Mouse (Mus musculus) heart, postnatal 0 days (tissue): ENCODE results near the gene Aoc2. TPM values are rescaled to one million over a fixed set of nuclear protein-coding genes. Genes with fewer than 3 reads are reported as not detected.

Source experiments
- ATAC-seq: fragments of 200-750 bp; cut with Nextera tagmentation; 2 replicates; pipeline ENCODE4 v1.8.0; 2017; ENCODE audit warnings: low read depth, moderate number of reproducible peaks, moderate library complexity; ENCODE audit not compliant: insufficient read depth
- DNase-seq: peaks from one replicate; pipeline ENCODE4 v3.0.0-alpha.2; 2016; ENCODE audit warnings: low spot score
- H3K27ac ChIP-seq: fragments of 300-500 bp; sonication (generic); 2 replicates; pipeline ENCODE4 v1.5.1; 2014; ENCODE audit warnings: low read depth, mild to moderate bottlenecking
- H3K27me3 ChIP-seq: fragments of 300-500 bp; sonication (generic); 2 replicates; pipeline ENCODE4 v1.6.1; 2014; ENCODE audit warnings: low read length, mixed read lengths; ENCODE audit not compliant: control insufficient read depth, insufficient read depth
- H3K36me3 ChIP-seq: fragments of 300-500 bp; sonication (generic); replicated peaks from 2 replicates; pipeline ENCODE4 v1.6.1; 2014; ENCODE audit warnings: low read length, mixed read lengths; ENCODE audit not compliant: control insufficient read depth, insufficient read depth
- H3K4me1 ChIP-seq: fragments of 300-500 bp; sonication (generic); 2 replicates; pipeline ENCODE4 v1.6.1; 2014; ENCODE audit warnings: antibody characterized with exemption; ENCODE audit not compliant: control insufficient read depth, insufficient read depth
- H3K4me2 ChIP-seq: fragments of 300-500 bp; sonication (generic); 2 replicates; pipeline ENCODE4 v1.6.1; 2014; ENCODE audit warnings: low read depth, mild to moderate bottlenecking, low read length, moderate library complexity
- H3K4me3 ChIP-seq: fragments of 300-500 bp; sonication (generic); 2 replicates; pipeline ENCODE4 v1.5.1; 2014; ENCODE audit warnings: low read depth, low read length
- H3K9ac ChIP-seq: fragments of 300-500 bp; sonication (generic); replicated peaks from 2 replicates; pipeline ENCODE4 v1.6.1; 2014; ENCODE audit warnings: low read depth, low read length, mixed read lengths
- H3K9me3 ChIP-seq: fragments of 300-500 bp; sonication (generic); replicated peaks from 2 replicates; pipeline ENCODE4 v1.6.1; 2016; ENCODE audit warnings: low read length; ENCODE audit not compliant: control insufficient read depth
- CTCF ChIP-seq: IDR thresholded peaks from 2 replicates; pipeline ENCODE4 v1.5.1; 2016; ENCODE audit warnings: antibody characterized with exemption, control low read depth, low read depth
- EP300 ChIP-seq: IDR thresholded peaks from 2 replicates; pipeline ENCODE4 v1.6.1; 2016; ENCODE audit warnings: antibody characterized with exemption, low read depth
- WGBS: fragments of 180-500 bp; shearing (Covaris S2); extraction: QIAGEN DNeasy Blood & Tissue Kit; methylation state at CpG from one replicate; pipeline ENCODE4 v1.1.7; 2014; 5-methylcytosine and 5-hydroxymethylcytosine counted together
- polyA plus RNA-seq: library from polyadenylated mRNA; unstranded; fragments of >200 nt; fragmentation: Nextera tagmentation; extraction: Ambion mirVana; gene quantifications from 2 replicates; pipeline ENCODE4 v1.2.1, GENCODE M21; 2015
- total RNA-seq: library from RNA; depleted of rRNA; stranded (reverse); fragments of >200 nt; gene quantifications from 2 replicates; pipeline ENCODE4 v1.2.3, GENCODE M21; 2014; ENCODE audit warnings: low replicate concordance

Gene Aoc2
- total and polyA plus RNA-seq, 2 experiments from 2014 or later: 0.30 to 1.8 TPM

DNA sequence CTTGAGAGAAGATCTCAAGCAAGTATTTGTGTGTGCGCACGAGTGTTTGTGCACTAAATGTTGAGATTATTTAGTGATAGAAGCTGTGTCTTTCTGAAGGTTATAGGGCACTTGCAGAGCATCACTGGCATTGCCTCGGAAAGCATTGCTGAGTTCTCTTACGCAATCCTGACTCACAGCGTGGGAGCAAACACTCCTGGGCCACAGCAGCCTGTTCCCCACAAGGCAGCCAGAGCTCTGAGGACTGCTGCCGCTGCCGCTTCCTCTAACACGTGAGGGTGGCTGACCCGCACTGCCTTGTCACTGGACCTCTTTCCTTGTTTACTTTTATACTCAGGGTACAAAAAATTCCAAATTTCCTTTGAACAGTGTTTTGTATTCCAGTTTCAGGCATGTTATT is 37.6 kb upstream of the Aoc2 start:
- ATAC-seq (no peak), DNase-seq (no peak)
- no peak overlapping the region for H3K9ac ChIP-seq
- H3K27me3 ChIP-seq: no peaks in the 10 kb centered on the region
- H3K4me2 ChIP-seq: no peak overlapping the region
- 77% methylated on average over 9 of the region's 9 CpGs for WGBS
- no peak overlapping the region for H3K27ac ChIP-seq
- H3K4me1 ChIP-seq: no peaks in the 10 kb centered on the region
- no peak for TF ChIP-seq EP300
- TF ChIP-seq CTCF: no peak
- no peaks in the 10 kb centered on the region for H3K9me3 ChIP-seq
- H3K4me3 ChIP-seq: no peak overlapping the region
- H3K36me3 ChIP-seq: peaks cover 62% of the 10 kb centered on the region

DNA sequence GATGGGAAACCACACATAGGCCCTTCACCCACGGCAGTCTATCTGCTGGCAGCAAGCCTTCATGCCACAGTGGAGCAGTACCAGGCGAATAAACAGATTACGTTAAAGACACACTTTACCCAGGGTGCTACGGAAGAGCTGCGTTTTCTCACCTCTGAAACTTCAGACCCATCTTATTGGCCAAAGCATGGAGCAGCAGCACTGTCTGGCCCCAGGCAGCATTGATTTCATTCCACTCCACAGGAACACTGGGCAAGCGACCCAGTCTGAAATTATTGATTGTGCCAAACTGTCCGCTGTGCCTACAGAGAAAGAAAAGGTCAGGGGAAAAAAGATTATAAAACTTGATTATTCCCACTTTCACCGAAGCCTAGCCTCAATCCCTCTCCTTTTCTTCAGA is 33.6 kb upstream of the Aoc2 start:
- peaks cover 91% of the 10 kb centered on the region for H3K36me3 ChIP-seq
- 93% methylated on average over 8 of the region's 8 CpGs for WGBS

DNA sequence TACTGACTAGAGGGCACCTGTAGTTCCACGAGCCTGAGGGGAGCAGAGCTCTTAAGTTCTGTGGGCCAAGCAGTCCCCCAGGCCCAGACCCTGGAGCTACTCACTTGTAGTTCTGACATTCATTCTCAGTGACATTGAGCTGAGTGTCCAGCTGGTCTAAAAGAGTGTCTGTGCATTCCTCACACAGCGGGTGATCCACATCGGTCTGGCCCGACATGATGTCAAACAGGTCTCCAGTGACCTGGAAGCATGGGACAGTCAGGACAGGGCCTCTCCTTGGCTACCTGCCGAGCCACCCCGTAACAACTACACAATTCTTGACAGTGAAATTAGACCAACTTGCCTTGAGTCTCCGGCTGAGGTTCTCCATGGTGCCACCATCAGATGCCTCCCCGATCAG is 29.7 kb upstream of the Aoc2 start:
- H3K36me3 ChIP-seq: peaks cover 88% of the 10 kb centered on the region
- no peak for ATAC-seq
- H3K4me3 ChIP-seq: no peak overlapping the region

More for the DNA sequence above, 33.6 kb upstream of the Aoc2 start:
- H3K4me2 ChIP-seq: no peak overlapping the region
- no peak for DNase-seq
- no peak overlapping the region for H3K4me3 ChIP-seq
- TF ChIP-seq EP300: no peak
- no peak for TF ChIP-seq CTCF
- no peak for ATAC-seq
- no peaks in the 10 kb centered on the region for H3K4me1 ChIP-seq
- no peak overlapping the region for H3K27ac ChIP-seq
- H3K9me3 ChIP-seq: no peaks in the 10 kb centered on the region
- H3K27me3 ChIP-seq: no peaks in the 10 kb centered on the region
- H3K9ac ChIP-seq: no peak overlapping the region

DNA sequence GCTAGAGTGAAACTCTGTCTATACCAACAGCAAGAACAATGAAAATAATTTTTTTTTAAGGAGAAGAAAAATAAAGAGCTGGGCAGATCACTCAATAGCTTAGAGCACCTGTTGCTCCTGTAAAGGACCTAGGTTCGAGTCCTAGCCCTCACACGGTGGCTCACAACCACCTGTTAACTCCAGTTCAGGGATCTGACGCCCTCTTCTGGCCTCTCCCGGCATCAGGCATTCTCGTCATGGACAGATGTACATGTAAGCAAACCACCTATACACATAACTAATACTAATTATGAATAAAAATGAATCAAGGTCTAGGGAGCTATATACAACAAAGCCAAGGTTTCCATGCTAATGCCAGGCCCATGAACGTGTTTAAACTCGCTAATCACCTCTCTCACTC is 24.0 kb upstream of the Aoc2 start:
- Histone ChIP-seq H3K27me3 (no peaks in the 10 kb centered on the region), H3K9me3 (no peaks in the 10 kb centered on the region), H3K9ac (peak overlapping the region; percentile 91), H3K27ac (no peak overlapping the region), H3K4me1 (peaks cover 11% of the 10 kb centered on the region), H3K4me3 (peak overlapping the region; percentile 93), H3K36me3 (peaks cover 34% of the 10 kb centered on the region), H3K4me2 (peak overlapping the region; percentile 100)
- DNase-seq (no peak), ATAC-seq (no peak)
- 54% methylated on average over 7 of the region's 7 CpGs for WGBS
- TF ChIP-seq CTCF (no peak), EP300 (no peak)

More for the DNA sequence above, 29.7 kb upstream of the Aoc2 start:
- no peaks in the 10 kb centered on the region for H3K9me3 ChIP-seq
- H3K4me1 ChIP-seq: no peaks in the 10 kb centered on the region; the same call in 1 of the 2 replicates
- no peak overlapping the region for H3K9ac ChIP-seq
- no peak overlapping the region for H3K4me2 ChIP-seq
- no peak overlapping the region for H3K27ac ChIP-seq
- no peaks in the 10 kb centered on the region for H3K27me3 ChIP-seq
- WGBS: 91% methylated on average over 8 of the region's 8 CpGs
- TF ChIP-seq CTCF: no peak
- DNase-seq: no peak

DNA sequence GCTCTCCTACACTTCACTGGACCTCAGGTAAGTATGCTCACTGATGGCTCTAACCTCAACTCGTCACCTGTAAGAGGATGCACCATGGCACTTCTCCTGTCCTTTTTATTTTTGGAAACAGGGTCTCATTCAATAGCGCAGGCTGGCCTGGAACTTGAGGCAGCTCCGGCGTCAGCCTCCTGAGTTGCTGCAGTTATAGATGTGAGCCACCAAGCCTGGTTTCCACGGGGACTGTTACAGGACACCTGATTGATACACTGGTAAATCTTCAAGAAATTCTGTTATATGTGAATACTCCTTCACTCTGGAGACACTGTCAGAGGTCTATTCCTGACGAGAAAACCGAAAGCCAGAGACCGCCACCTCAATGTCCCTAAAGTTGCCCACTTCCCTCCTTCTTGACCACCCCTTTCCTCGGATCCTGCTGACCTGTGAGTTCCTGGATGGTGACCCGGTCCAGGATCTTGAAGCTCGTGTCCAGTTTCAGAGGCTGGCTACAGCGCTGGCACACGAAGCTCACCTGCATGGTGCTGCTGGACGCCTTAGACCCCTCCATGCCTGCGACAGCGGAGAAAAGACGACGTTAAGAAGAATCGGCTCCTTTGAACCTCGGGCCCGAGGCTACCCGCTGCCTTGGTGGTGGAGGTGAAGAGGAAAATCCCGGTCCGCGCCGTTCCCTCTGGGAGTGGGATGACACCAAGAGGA is 23.4 kb upstream of the Aoc2 start:
- Histone ChIP-seq H3K4me2 (peak overlapping the region; percentile 100), H3K4me1 (peaks cover 11% of the 10 kb centered on the region), H3K27ac (peak overlapping the region; percentile 74), H3K9me3 (no peaks in the 10 kb centered on the region), H3K4me3 (peak overlapping the region; percentile 93), H3K27me3 (no peaks in the 10 kb centered on the region), H3K36me3 (peaks cover 32% of the 10 kb centered on the region), H3K9ac (peak overlapping the region; percentile 91)
- DNase-seq (no peak), ATAC-seq (no peak)
- 9% methylated on average over 26 of the region's 26 CpGs for WGBS
- no peak for TF ChIP-seq EP300
- no peak for TF ChIP-seq CTCF
